Mouse (Mus musculus) kidney, postnatal 4 days (tissue): ENCODE data around the gene Setd1a.

Experiments used
- DNase-seq, 2 experiments: peaks; one replicate each; pipeline ENCODE4 v3.0.0; 2021; ENCODE audit warnings: mixed read lengths in 2 of 2

The Setd1a gene

GRCm38 (mm10) chr7:127800435-127801009, 24.1 kb downstream of the Setd1a start, which contains the start of gene Hsd3b7:
Gene Hsd3b7 (plus strand): TSS chr7:127800604.
- DNase-seq, result peak; percentile 97

GRCm38 (mm10) chr7:127801010-127801621, 24.6 kb downstream of the Setd1a start:
- peak in 1 of 2 experiments; percentile 28 for DNase-seq

- DNase-seq, result no peak
Measured at GRCm38 (mm10) chr7:127802313-127802712, 25.8 kb downstream of the Setd1a start.

- no peak for DNase-seq
Measured at GRCm38 (mm10) chr7:127808821-127809220, 32.4 kb downstream of the Setd1a start.

- DNase-seq, result no peak
Measured at GRCm38 (mm10) chr7:127809846-127810245, 33.4 kb downstream of the Setd1a start.

GRCm38 (mm10) chr7:127810650-127811049, 34.2 kb downstream of the Setd1a start:
- no peak for DNase-seq

- no peak for DNase-seq
Measured at GRCm38 (mm10) chr7:127811240-127811639, 34.8 kb downstream of the Setd1a start.

- DNase-seq, result no peak
Measured at GRCm38 (mm10) chr7:127812292-127812691, 35.8 kb downstream of the Setd1a start.

GRCm38 (mm10) chr7:127813821-127814220, 37.4 kb downstream of the Setd1a start:
- no peak for DNase-seq

GRCm38 (mm10) chr7:127814241-127814921, 37.9 kb downstream of the Setd1a start:
- peak; percentile 61 for DNase-seq

GRCm38 (mm10) chr7:127815116-127815665, 38.7 kb downstream of the Setd1a start:
- DNase-seq, result no peak

- DNase-seq, result peak; percentile 58 to 76
Measured at GRCm38 (mm10) chr7:127815954-127816821, 39.7 kb downstream of the Setd1a start.

GRCm38 (mm10) chr7:127817053-127817452, 40.6 kb downstream of the Setd1a start:
- DNase-seq, result no peak

- DNase-seq, result no peak
Measured at GRCm38 (mm10) chr7:127817776-127818175, 41.3 kb downstream of the Setd1a start.

GRCm38 (mm10) chr7:127820836-127821509, 44.5 kb downstream of the Setd1a start:
- peak; percentile 33 to 52 for DNase-seq

- no peak for DNase-seq
Measured at GRCm38 (mm10) chr7:127822494-127822893, 46.0 kb downstream of the Setd1a start.

GRCm38 (mm10) chr7:127823236-127824171, 47.0 kb downstream of the Setd1a start:
- peak in 1 of 2 experiments; percentile 38 for DNase-seq

- DNase-seq, result peak; percentile 75 to 82
Measured at GRCm38 (mm10) chr7:127824176-127824871, 47.9 kb downstream of the Setd1a start, which contains the start of the genes Stx4a and Stx1b. Gene Stx4a (plus strand): TSS chr7:127824294. Gene Stx1b (minus strand): TSS chr7:127824549.

- no peak for DNase-seq
Measured at GRCm38 (mm10) chr7:127835550-127835949, 59.1 kb downstream of the Setd1a start.

- no peak for DNase-seq
Measured at GRCm38 (mm10) chr7:127837473-127837872, 61.0 kb downstream of the Setd1a start.
